Mouse (Mus musculus) embryo, embryonic 11.5 days (tissue): ENCODE results near the gene Gm9745.
"Not testable (repeated sequence)": the region's sequence is repeated elsewhere in the genome, so short reads cannot be mapped to it uniquely, and the experiment has no call there.

Source experiments
- DNase-seq: peaks from one replicate; pipeline ENCODE4 v3.0.0-alpha.2; 2012; ENCODE audit warnings: low read depth, low spot score

Gene Gm9745

GRCm38 (mm10) chr13:8913890-8914289 is 34.1 kb downstream of the Gm9745 start:
- DNase-seq, result not testable (repeated sequence)

GRCm38 (mm10) chr13:8905986-8906385 is 42.0 kb downstream of the Gm9745 start:
- DNase-seq, result not testable (repeated sequence)
